Mouse (Mus musculus): Measurements from ENCODE around the gene Gna14.

- TF ChIP-seq CTCF (IDR thresholded peaks at IDR 0.05; ENCODE audit: borderline replicate concordance, insufficient read depth, low read depth, low read length) (no peak), POLR2A (IDR thresholded peaks at IDR 0.05; ENCODE audit: borderline replicate concordance, insufficient read depth, low read length) (no peak)
Observed at GRCm38 (mm10) chr19:16526302-16526880, 90.8 kb downstream of the Gna14 start.

Measured in cerebellum, adult 2 months (tissue).